Mouse (Mus musculus): Measurements from ENCODE around the gene Grrp1.
"Not testable (repeated sequence)": the region's sequence is repeated elsewhere in the genome, so short reads cannot be mapped to it uniquely, and the experiment has no call there.

The Grrp1 gene

GRCm38 (mm10) chr4:134253722-134254324, at the start of gene Grrp1:
Gene Grrp1 (minus strand): TSS chr4:134254106.
- DNase-seq, result peak in 1 of 2 experiments; percentile 27

- DNase-seq, result no peak
Measured at GRCm38 (mm10) chr4:134302084-134302483, 48.2 kb upstream of the Grrp1 start.

GRCm38 (mm10) chr4:134300316-134300715, 46.4 kb upstream of the Grrp1 start:
- peak; percentile 45 to 52 for DNase-seq

GRCm38 (mm10) chr4:134299498-134299810, 45.5 kb upstream of the Grrp1 start:
- DNase-seq, result no peak

- DNase-seq, result no peak
Measured at GRCm38 (mm10) chr4:134298626-134299497, 45.0 kb upstream of the Grrp1 start.

GRCm38 (mm10) chr4:134297369-134297768, 43.5 kb upstream of the Grrp1 start:
- no peak for DNase-seq

GRCm38 (mm10) chr4:134296523-134296922, 42.6 kb upstream of the Grrp1 start:
- DNase-seq, result no peak

GRCm38 (mm10) chr4:134296096-134296495, 42.2 kb upstream of the Grrp1 start:
- not testable (repeated sequence) for DNase-seq

GRCm38 (mm10) chr4:134293692-134294163, 39.8 kb upstream of the Grrp1 start:
- no peak for DNase-seq

GRCm38 (mm10) chr4:134293061-134293691, 39.3 kb upstream of the Grrp1 start:
- DNase-seq, result no peak

- DNase-seq, result peak; percentile 55 to 64
Measured at GRCm38 (mm10) chr4:134292067-134292466, 38.2 kb upstream of the Grrp1 start.

- DNase-seq, result no peak
Measured at GRCm38 (mm10) chr4:134288397-134289256, 34.7 kb upstream of the Grrp1 start.

GRCm38 (mm10) chr4:134287575-134288025, 33.7 kb upstream of the Grrp1 start, which contains the start of gene Pdik1l:
Gene Pdik1l (minus strand): TSS chr4:134287895.
- DNase-seq, result peak; percentile 76 to 80

GRCm38 (mm10) chr4:134287168-134287564, 33.3 kb upstream of the Grrp1 start:
- DNase-seq, result peak; percentile 92 to 93

- DNase-seq, result peak in 1 of 2 experiments; percentile 23
Measured at GRCm38 (mm10) chr4:134286226-134287167, 32.6 kb upstream of the Grrp1 start.

GRCm38 (mm10) chr4:134284942-134285341, 31.0 kb upstream of the Grrp1 start:
- DNase-seq, result no peak

GRCm38 (mm10) chr4:134273417-134274345, 19.8 kb upstream of the Grrp1 start:
- peak; percentile 38 to 54 for DNase-seq

GRCm38 (mm10) chr4:134272731-134273416, 19.0 kb upstream of the Grrp1 start:
- no peak for DNase-seq

- no peak for DNase-seq
Measured at GRCm38 (mm10) chr4:134271979-134272378, 18.1 kb upstream of the Grrp1 start.

Measured in lung, adult 18-20 months (tissue).